In genomic region chr1:193655076-193655677, GRCm38 (mm10) we compare ENCODE assay signal across 14 mouse cellular contexts.
DNase-seq lines count a peak whose midpoint lies in the region; ATAC-seq lines count a peak whose summit lies in the region.
"Had no signal": no experiment of that assay in that cellular context is flagged by ENCODE, and none has a peak within 500 bp of the region (broad histone marks: within the 10 kb centered on the region; RNA-seq: fewer than 3 reads in every experiment).

No protein-coding gene starts in this region.

- H3K4me2 ChIP-seq in forebrain, embryonic 11.5 days (ENCODE audit: low read depth, low read length, severe bottlenecking) = no peak overlapping the region
- H3K4me2 ChIP-seq in forebrain, embryonic 16.5 days (ENCODE audit: low read length) = no peak overlapping the region
- H3K4me2 ChIP-seq in midbrain, embryonic 12.5 days (replicated peaks) = no peak overlapping the region
- H3K4me2 ChIP-seq: hindbrain, embryonic 12.5 days had no signal

- no peak overlapping the region for H3K4me3 ChIP-seq in forebrain, embryonic 11.5 days (ENCODE audit: low read depth, low read length)
- H3K4me3 ChIP-seq in forebrain, embryonic 10.5 days = no peak overlapping the region
- no peak overlapping the region for H3K4me3 ChIP-seq in forebrain, embryonic 16.5 days (replicated peaks; ENCODE audit: low read length)
- no peak overlapping the region for H3K4me3 ChIP-seq in midbrain, embryonic 12.5 days
- H3K4me3 ChIP-seq: hindbrain, embryonic 12.5 days; limb, embryonic 10.5 days had no signal

- H3K4me1 ChIP-seq in forebrain, embryonic 11.5 days (replicated peaks; ENCODE audit: control insufficient read depth, insufficient read depth, low read length) = no peaks in the 10 kb centered on the region
- peaks cover 4% of the 10 kb centered on the region; the same call in 1 of the 2 replicates for H3K4me1 ChIP-seq in forebrain, embryonic 10.5 days
- no peaks in the 10 kb centered on the region for H3K4me1 ChIP-seq in forebrain, embryonic 16.5 days (replicated peaks; ENCODE audit: control insufficient read depth, insufficient read depth, low read length)
- H3K4me1 ChIP-seq in midbrain, embryonic 12.5 days = peaks cover 11% of the 10 kb centered on the region
- H3K4me1 ChIP-seq: hindbrain, embryonic 12.5 days had no signal

- H3K27ac ChIP-seq in forebrain, embryonic 11.5 days (ENCODE audit: low read depth, low read length) = no peak overlapping the region
- no peak overlapping the region for H3K27ac ChIP-seq in forebrain, embryonic 10.5 days
- H3K27ac ChIP-seq in forebrain, embryonic 16.5 days (ENCODE audit: low read length) = no peak overlapping the region
- 0 out of 2 replicates have a peak overlapping the region, but pooled peaks have one; percentile 20 for H3K27ac ChIP-seq in midbrain, embryonic 12.5 days (replicated peaks)
- H3K27ac ChIP-seq: hindbrain, embryonic 12.5 days; kidney, postnatal 0 days; limb, embryonic 10.5 days had no signal

- WGBS in forebrain, embryonic 11.5 days = 81% methylated on average over 14 of the region's 14 CpGs
- 88% methylated on average over 14 of the region's 14 CpGs for WGBS in forebrain, embryonic 10.5 days
- 66% methylated on average over 14 of the region's 14 CpGs for WGBS in forebrain, embryonic 16.5 days
- WGBS in midbrain, embryonic 12.5 days = 61% methylated on average over 14 of the region's 14 CpGs

- no peak for DNase-seq in forebrain, embryonic 11.5 days (ENCODE audit: low spot score)
- no peak for DNase-seq in forebrain, embryonic 10.5 days (ENCODE audit: extremely low spot score, low spot score)
- DNase-seq in adrenal gland, adult (ENCODE audit: inconsistent age in 2 of 2, low spot score in 1 of 2) = peak; percentile 69 to 87
- DNase-seq in gastrocnemius, postnatal 10 days = no peak
- DNase-seq in right cerebral cortex, postnatal 14 days = no peak
- no peak for DNase-seq in embryo, embryonic 9.5 days (ENCODE audit: extremely low spot score)
- DNase-seq: lung, postnatal 10 days; right cerebral cortex, adult 18-20 months had no signal

- no peaks in the 10 kb centered on the region for H3K27me3 ChIP-seq in forebrain, embryonic 11.5 days (ENCODE audit: control insufficient read depth, insufficient read depth, low read length)
- peaks cover 11% of the 10 kb centered on the region; the same call in 1 of the 2 replicates for H3K27me3 ChIP-seq in forebrain, embryonic 10.5 days (ENCODE audit: poor library complexity, severe bottlenecking)
- H3K27me3 ChIP-seq in forebrain, embryonic 16.5 days (replicated peaks; ENCODE audit: control insufficient read depth, insufficient read depth, low read length) = no peaks in the 10 kb centered on the region
- H3K27me3 ChIP-seq in midbrain, embryonic 12.5 days = no peaks in the 10 kb centered on the region
- H3K27me3 ChIP-seq: hindbrain, embryonic 12.5 days had no signal

- no peak overlapping the region for H3K9ac ChIP-seq in forebrain, embryonic 11.5 days (ENCODE audit: low read length)
- no peak overlapping the region for H3K9ac ChIP-seq in forebrain, embryonic 16.5 days (replicated peaks; ENCODE audit: low read depth, low read length)
- no peak overlapping the region for H3K9ac ChIP-seq in midbrain, embryonic 12.5 days (replicated peaks)
- H3K9ac ChIP-seq: hindbrain, embryonic 12.5 days had no signal

- ATAC-seq in forebrain, embryonic 11.5 days (replicated peaks; ENCODE audit: low FRiP score) = peak; percentile 36; the same call in 1 of the 2 replicates
- 0 out of 2 replicates have a peak, but pooled peaks have one; percentile 28 for ATAC-seq in forebrain, embryonic 16.5 days
- peak; percentile 69 for ATAC-seq in midbrain, embryonic 12.5 days (ENCODE audit: low FRiP score, low read depth)

- no peaks in the 10 kb centered on the region for H3K9me3 ChIP-seq in forebrain, embryonic 11.5 days (ENCODE audit: control insufficient read depth, low read length)
- H3K9me3 ChIP-seq in forebrain, embryonic 10.5 days = no peaks in the 10 kb centered on the region
- no peaks in the 10 kb centered on the region for H3K9me3 ChIP-seq in forebrain, embryonic 16.5 days (ENCODE audit: control insufficient read depth, low read length)
- H3K9me3 ChIP-seq in midbrain, embryonic 12.5 days = no peaks in the 10 kb centered on the region
- H3K9me3 ChIP-seq: G1E; hindbrain, embryonic 12.5 days; limb, embryonic 10.5 days had no signal

- no peaks in the 10 kb centered on the region for H3K36me3 ChIP-seq in forebrain, embryonic 11.5 days (ENCODE audit: control insufficient read depth, insufficient read depth, low read length)
- no peaks in the 10 kb centered on the region for H3K36me3 ChIP-seq in forebrain, embryonic 10.5 days (replicated peaks)
- no peaks in the 10 kb centered on the region for H3K36me3 ChIP-seq in forebrain, embryonic 16.5 days (ENCODE audit: control insufficient read depth, insufficient read depth)
- H3K36me3 ChIP-seq in midbrain, embryonic 12.5 days = no peaks in the 10 kb centered on the region
- H3K36me3 ChIP-seq: G1E; hindbrain, embryonic 12.5 days; limb, embryonic 10.5 days had no signal

Comparison
In these comparisons a context has a peak if more than half of its experiments do, and no peak if none do; other contexts are left out.
1. DNase-seq: peak in adrenal gland, adult (2 of 2); none in forebrain, embryonic 11.5 days (single experiment), forebrain, embryonic 10.5 days (single experiment), gastrocnemius, postnatal 10 days (single experiment), right cerebral cortex, postnatal 14 days (single experiment) and embryo, embryonic 9.5 days (single experiment).
2. Peak in every context shown above with its lines, with median percentiles within 50 percentile points of each other: ATAC-seq.